Mouse (Mus musculus) retina, adult 2 months (tissue): ENCODE results near the gene Ect2l.
"Not testable (repeated sequence)": the region's sequence is repeated elsewhere in the genome, so short reads cannot be mapped to it uniquely, and the experiment has no call there.

Experiments used
- DNase-seq: peaks from one replicate; pipeline ENCODE4 v3.0.0-alpha.2; 2012; ENCODE audit warnings: low read depth, low spot score

The Ect2l gene

GRCm38 (mm10) chr10:18191706-18192105 lies 19.0 kb downstream of the Ect2l start:
- no peak for DNase-seq

- DNase-seq: no peak
These were observed 21.2 kb downstream of the Ect2l start for GRCm38 (mm10) chr10:18189498-18189897.

GRCm38 (mm10) chr10:18188564-18188963 lies 22.1 kb downstream of the Ect2l start:
- no peak for DNase-seq

DNA sequence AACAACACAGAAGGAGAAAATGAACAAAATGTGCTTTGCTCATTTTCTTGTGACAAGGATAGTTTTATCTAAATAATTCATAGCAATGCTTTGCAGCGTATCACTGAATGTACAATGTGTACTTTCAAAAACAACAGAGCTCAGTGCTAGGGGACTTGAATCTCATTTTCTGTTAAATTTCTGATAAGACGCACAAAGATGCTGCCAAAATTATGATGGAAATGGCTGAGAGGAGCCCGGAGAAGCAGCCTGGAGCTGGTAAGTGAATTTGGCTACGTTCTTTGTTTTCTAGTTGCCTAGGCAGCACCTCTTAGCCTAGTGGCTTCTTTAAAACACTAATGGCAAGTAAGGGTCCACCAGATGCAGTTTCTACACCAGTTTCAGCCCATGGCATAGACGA lies 28.4 kb downstream of the Ect2l start:
- no peak for DNase-seq

- DNase-seq: no peak
These were observed 33.4 kb downstream of the Ect2l start for GRCm38 (mm10) chr10:18177304-18177703.

DNA sequence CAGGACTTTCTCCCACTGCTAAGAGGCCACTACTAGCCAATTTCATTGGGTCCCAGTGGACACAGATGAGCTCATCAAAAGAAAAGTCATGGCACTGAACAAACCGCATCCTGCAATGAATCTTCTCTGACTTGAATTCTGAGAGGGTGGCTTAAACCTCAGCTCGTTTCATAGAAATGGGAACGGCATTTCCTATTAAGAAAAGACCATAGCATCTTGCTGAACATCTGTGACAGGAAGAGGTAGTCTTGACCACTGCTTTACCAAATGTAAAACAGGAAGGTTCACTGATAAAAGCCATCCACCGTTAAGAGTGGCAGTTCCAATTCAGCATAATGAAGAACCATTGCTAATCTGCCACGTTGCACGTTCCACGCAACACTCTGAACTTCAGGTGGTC lies 34.0 kb downstream of the Ect2l start:
- no peak for DNase-seq

- no peak for DNase-seq
These were observed 35.6 kb downstream of the Ect2l start for GRCm38 (mm10) chr10:18175087-18175486.

GRCm38 (mm10) chr10:18162435-18162971 lies 48.2 kb downstream of the Ect2l start:
- DNase-seq: no peak

- no peak for DNase-seq
These were observed 63.5 kb downstream of the Ect2l start for GRCm38 (mm10) chr10:18147224-18147623.

DNA sequence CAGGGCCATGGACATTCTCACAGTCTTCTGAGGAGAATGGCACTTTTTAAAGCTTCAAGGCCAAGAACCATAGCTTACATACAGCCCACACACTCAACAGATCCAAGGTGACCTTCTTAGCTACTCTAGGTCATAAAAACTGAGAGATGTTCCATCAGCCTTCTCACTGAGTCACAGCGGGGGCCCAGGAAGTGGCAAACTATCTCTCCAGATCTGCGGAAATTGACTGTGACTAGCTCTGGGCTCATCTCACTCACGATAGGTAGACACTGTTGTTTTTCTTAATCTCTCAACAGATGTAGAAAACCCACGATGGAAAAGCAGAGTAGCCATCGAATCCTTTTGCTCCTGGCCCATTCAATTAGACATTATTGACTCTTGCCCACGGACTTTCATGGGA lies 68.5 kb downstream of the Ect2l start:
- no peak for DNase-seq

DNA sequence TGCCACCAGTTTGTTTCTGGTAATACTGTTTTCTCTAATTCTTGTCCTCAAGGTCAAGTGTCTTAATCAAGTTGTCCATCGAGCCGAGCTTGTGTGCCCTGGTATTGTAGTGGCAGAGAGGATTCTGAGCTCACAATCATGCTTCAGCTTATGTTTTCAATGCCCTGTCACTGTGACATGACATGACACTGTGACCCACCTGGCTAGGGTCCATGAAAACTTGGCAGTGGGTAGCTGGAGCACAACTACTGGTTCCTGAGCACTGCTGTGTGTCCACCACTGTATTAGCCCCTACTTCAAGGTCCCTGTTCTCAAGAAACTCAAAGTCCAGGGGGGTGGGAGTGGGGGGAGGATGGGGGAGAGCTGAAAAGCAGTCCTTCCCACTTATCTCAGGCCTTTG lies 69.3 kb downstream of the Ect2l start:
- no peak for DNase-seq

- DNase-seq: no peak
These were observed 71.1 kb downstream of the Ect2l start for GRCm38 (mm10) chr10:18139615-18140014.

DNA sequence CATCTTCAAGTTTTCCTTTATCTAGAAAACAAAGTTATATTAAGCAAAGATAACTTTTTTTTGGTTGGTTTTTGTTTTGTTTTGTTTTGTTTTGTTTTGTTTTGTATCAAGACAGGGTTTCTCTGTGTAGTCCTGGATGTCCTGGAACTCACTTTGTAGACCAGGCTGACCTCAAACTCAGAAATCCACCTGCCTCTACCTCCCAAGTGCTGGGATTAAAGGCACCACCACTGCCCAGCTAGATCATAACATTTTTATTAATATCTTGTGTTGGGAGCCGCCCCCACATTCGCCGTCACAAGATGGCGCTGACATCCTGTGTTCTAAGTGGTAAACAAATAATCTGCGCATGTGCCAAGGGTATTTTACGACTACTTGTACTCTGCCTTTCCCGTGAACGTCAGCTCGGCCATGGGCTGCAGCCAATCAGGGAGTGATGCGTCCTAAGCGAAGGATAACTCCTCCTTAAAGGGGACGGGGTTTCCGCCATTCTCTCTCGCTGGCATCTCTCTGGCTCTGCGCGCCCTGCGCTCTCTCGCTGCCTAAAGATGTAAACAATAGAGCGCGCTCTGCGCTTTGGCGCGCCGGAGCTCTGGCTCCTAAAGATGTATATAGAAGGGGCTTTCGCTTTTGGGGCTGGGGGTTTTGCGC lies 71.7 kb downstream of the Ect2l start:
- not testable (repeated sequence) for DNase-seq

GRCm38 (mm10) chr10:18131666-18132650 lies 78.7 kb downstream of the Ect2l start:
- no peak for DNase-seq

GRCm38 (mm10) chr10:18130276-18130675 lies 80.4 kb downstream of the Ect2l start:
- no peak for DNase-seq

GRCm38 (mm10) chr10:18118336-18118735 lies 92.4 kb downstream of the Ect2l start:
- DNase-seq: no peak

GRCm38 (mm10) chr10:18113473-18114093 lies 97.1 kb downstream of the Ect2l start:
- DNase-seq: no peak

DNA sequence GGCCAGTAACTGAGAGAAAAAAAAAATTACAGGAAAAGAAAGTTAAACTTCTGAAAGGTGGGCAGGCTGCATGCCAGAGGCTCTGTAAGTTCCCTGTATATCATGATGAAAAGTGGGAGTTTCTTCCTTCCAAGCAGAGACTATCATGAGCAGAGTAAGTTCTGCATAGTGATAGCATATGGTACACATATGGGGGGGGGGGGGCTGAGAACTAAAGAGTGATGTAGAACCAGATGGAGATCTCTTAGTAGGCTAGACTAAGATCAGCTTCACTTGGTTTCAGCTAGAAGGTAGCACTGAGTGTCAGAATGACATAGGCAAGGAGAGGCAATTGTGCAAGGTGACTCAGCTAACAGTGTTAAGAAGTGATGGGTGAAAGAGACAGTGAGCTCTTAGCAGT lies 99.8 kb downstream of the Ect2l start:
- DNase-seq: no peak

GRCm38 (mm10) chr10:18107471-18107870 lies 103.2 kb downstream of the Ect2l start:
- no peak for DNase-seq

DNA sequence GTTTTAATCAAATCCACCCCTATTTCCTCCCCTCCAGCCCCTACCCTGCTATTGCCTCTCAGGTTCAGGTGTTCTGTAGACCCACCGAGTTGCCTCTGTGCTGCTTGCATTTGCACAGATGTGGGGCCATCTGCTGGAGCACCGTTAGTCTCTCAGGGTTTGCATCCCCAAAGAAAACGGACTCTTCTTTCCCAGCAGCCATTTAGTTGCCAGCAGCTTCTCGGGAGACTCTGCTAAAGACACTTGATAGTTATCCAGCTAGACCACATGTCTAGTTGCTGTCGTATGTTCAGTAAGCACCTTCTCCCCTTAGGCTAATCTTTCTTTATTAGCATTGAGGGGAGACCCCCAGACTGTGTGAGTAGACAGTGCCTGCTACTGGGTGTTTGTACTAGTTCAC lies 108.5 kb downstream of the Ect2l start:
- no peak for DNase-seq

DNA sequence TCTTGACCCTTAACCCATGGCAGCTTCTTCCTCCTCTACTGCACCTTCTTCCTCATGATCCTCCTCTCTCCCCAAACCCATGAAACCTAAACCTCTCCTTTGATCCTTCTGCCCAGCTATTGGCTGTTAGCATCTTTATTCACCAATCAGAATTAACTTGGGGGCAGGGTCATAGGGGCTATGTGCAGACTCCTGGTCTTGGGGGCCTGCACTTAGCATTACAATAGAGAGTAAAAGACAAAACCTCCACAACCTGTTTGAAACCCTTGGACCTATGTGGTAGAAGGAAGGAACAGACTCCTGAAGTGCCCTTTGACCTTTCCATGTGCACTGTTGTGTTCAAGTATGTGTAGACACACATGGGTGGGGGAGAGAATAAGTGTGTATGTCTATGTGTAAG lies 120.0 kb downstream of the Ect2l start:
- DNase-seq: no peak

DNA sequence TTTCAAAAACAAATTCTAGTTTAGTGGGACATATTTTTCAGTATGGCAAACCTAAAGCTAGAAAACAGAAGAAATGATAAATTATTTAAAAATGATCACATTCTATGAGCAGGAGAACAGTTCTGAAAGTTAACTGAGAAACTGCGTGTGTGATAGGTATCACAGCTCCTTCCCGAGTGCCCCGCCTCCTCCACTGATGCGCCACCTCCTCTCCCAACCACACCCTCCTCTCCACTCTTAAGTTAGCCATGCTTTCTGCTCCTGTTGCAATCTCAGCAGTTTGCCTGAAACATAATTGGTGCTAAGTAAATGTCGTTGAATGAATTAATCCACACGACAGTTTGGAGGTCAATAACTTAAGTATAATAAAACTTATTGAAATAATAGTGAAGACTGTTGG lies 127.9 kb downstream of the Ect2l start:
- DNase-seq: no peak
